Mouse (Mus musculus) intestine, embryonic 14.5 days (tissue): ENCODE results near the gene Itprip. TPM values are rescaled to one million over a fixed set of nuclear protein-coding genes. Genes with fewer than 3 reads are reported as not detected.

ENCODE experiments used
- ATAC-seq: fragments of 200-750 bp; cut with Nextera tagmentation; replicated peaks from 2 replicates; pipeline ENCODE4 v1.8.0; 2017; ENCODE audit warnings: low read depth, moderate number of reproducible peaks, moderate TSS enrichment, moderate library complexity; ENCODE audit not compliant: low FRiP score, low TSS enrichment
- DNase-seq: peaks from one replicate; pipeline ENCODE4 v3.0.0-alpha.2; 2018; ENCODE audit warnings: low spot score
- H3K27ac ChIP-seq: fragments of 300-500 bp; sonication (generic); 2 replicates; pipeline ENCODE4 v1.5.1; 2014; ENCODE audit warnings: low read depth, mild to moderate bottlenecking, control low read depth
- H3K27me3 ChIP-seq: fragments of 300-500 bp; sonication (generic); replicated peaks from 2 replicates; pipeline ENCODE4 v1.6.1; 2014; ENCODE audit warnings: low read length, control low read depth; ENCODE audit not compliant: control insufficient read depth, insufficient read depth
- H3K36me3 ChIP-seq: fragments of 300-500 bp; sonication (generic); 2 replicates; pipeline ENCODE4 v1.6.1; 2014; ENCODE audit warnings: low read length, control low read depth; ENCODE audit not compliant: control insufficient read depth, insufficient read depth
- H3K4me1 ChIP-seq: fragments of 300-500 bp; sonication (generic); replicated peaks from 2 replicates; pipeline ENCODE4 v1.6.1; 2014; ENCODE audit warnings: low read length, control low read depth, mixed read lengths; ENCODE audit not compliant: control insufficient read depth, insufficient read depth
- H3K4me2 ChIP-seq: fragments of 300-500 bp; sonication (generic); 2 replicates; pipeline ENCODE4 v1.6.1; 2014; ENCODE audit warnings: low read length
- H3K4me3 ChIP-seq: fragments of 300-500 bp; sonication (generic); 2 replicates; pipeline ENCODE4 v1.5.1; 2014; ENCODE audit warnings: low read depth, low read length, control low read depth, mixed read lengths
- H3K9ac ChIP-seq: fragments of 300-500 bp; sonication (generic); 2 replicates; pipeline ENCODE4 v1.6.1; 2014; ENCODE audit warnings: mild to moderate bottlenecking, low read length
- H3K9me3 ChIP-seq: fragments of 300-500 bp; sonication (generic); 2 replicates; pipeline ENCODE4 v1.6.1; 2016; ENCODE audit warnings: low read length, control low read depth; ENCODE audit not compliant: control insufficient read depth
- WGBS: fragments of 180-500 bp; shearing (Covaris S2); extraction: QIAGEN DNeasy Blood & Tissue Kit; methylation state at CpG from one replicate; pipeline ENCODE4 v1.1.7; 2014; 5-methylcytosine and 5-hydroxymethylcytosine counted together
- polyA plus RNA-seq: library from polyadenylated mRNA; unstranded; fragments of >200 nt; fragmentation: Nextera tagmentation; extraction: Ambion mirVana; gene quantifications from 2 replicates; pipeline ENCODE4 v1.2.1, GENCODE M21; 2014

The Itprip gene
- polyA plus RNA-seq, 1 experiment from 2014 or later = 9.9 TPM

- no peak overlapping the region for H3K27ac ChIP-seq
- no peaks in the 10 kb centered on the region for H3K36me3 ChIP-seq
- H3K9ac ChIP-seq = no peak overlapping the region
- H3K4me3 ChIP-seq = no peak overlapping the region
- DNase-seq (no peak), ATAC-seq (no peak)
- H3K9me3 ChIP-seq = no peaks in the 10 kb centered on the region
- H3K27me3 ChIP-seq = no peaks in the 10 kb centered on the region
- H3K4me1 ChIP-seq = peaks cover 4% of the 10 kb centered on the region; the same call in 1 of the 2 replicates
- H3K4me2 ChIP-seq = no peak overlapping the region
- 74% methylated on average over 7 of the region's 7 CpGs for WGBS
Observed at GRCm38 (mm10) chr19:47870102-47870666, 48.9 kb downstream of the Itprip start.

GRCm38 (mm10) chr19:47869516-47869915, 49.6 kb downstream of the Itprip start:
- H3K27me3 ChIP-seq = no peaks in the 10 kb centered on the region
- no peak overlapping the region for H3K4me3 ChIP-seq
- peaks cover 3% of the 10 kb centered on the region; the same call in 1 of the 2 replicates for H3K4me1 ChIP-seq
- 39% methylated on average over 3 of the region's 3 CpGs for WGBS
- no peaks in the 10 kb centered on the region for H3K9me3 ChIP-seq
- no peak overlapping the region for H3K27ac ChIP-seq
- DNase-seq (no peak), ATAC-seq (no peak)
- no peak overlapping the region for H3K4me2 ChIP-seq
- H3K36me3 ChIP-seq = no peaks in the 10 kb centered on the region; the same call in 1 of the 2 replicates
- no peak overlapping the region for H3K9ac ChIP-seq

DNA sequence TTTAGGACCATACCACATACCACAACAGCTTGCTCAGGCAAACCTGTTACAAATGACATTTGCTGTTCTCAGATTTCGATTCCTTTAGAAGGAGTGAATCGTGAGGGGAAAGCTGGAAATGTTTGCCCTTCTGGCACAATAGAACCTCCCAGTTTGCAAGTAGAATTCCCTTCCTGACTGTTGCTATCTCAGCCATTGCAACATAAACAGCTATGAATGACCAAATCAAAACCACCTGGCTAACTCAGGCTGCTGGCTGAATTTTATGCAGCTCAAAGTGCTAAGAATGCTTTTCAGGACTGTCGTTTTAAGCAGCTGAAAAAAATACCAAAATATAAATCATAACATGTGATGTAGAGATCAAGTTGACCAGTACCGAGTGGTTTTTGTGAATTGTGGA, 50.1 kb downstream of the Itprip start:
- H3K4me2 ChIP-seq = no peak overlapping the region
- H3K27me3 ChIP-seq = no peaks in the 10 kb centered on the region
- H3K27ac ChIP-seq = no peak overlapping the region
- WGBS = 60% methylated on average over 4 of the region's 4 CpGs
- H3K9me3 ChIP-seq = no peaks in the 10 kb centered on the region
- no peak overlapping the region for H3K9ac ChIP-seq
- no peaks in the 10 kb centered on the region; the same call in 1 of the 2 replicates for H3K36me3 ChIP-seq
- DNase-seq (no peak), ATAC-seq (no peak)
- H3K4me3 ChIP-seq = no peak overlapping the region
- peaks cover 3% of the 10 kb centered on the region; the same call in 1 of the 2 replicates for H3K4me1 ChIP-seq

GRCm38 (mm10) chr19:47867628-47868175, 51.4 kb downstream of the Itprip start:
- no peak overlapping the region for H3K4me3 ChIP-seq
- 55% methylated on average over 4 of the region's 4 CpGs for WGBS
- DNase-seq = peak; percentile 35
- H3K36me3 ChIP-seq = peaks cover 4% of the 10 kb centered on the region; the same call in 1 of the 2 replicates
- H3K27ac ChIP-seq = no peak overlapping the region
- peaks cover 3% of the 10 kb centered on the region; the same call in 1 of the 2 replicates for H3K4me1 ChIP-seq
- ATAC-seq = no peak
- no peak overlapping the region for H3K4me2 ChIP-seq
- no peaks in the 10 kb centered on the region for H3K27me3 ChIP-seq
- H3K9ac ChIP-seq = no peak overlapping the region
- no peaks in the 10 kb centered on the region for H3K9me3 ChIP-seq

- peak; percentile 100 for ATAC-seq
- Histone ChIP-seq H3K36me3 (peaks cover 14% of the 10 kb centered on the region; the same call in 1 of the 2 replicates), H3K9ac (peak within 1 kb of the TSS; percentile 68), H3K4me2 (peak within 1 kb of the TSS; percentile 76), H3K27ac (peak within 1 kb of the TSS; percentile 84), H3K4me3 (peak within 1 kb of the TSS; percentile 58), H3K4me1 (peaks cover 3% of the 10 kb centered on the region; the same call in 1 of the 2 replicates), H3K27me3 (no peaks in the 10 kb centered on the region), H3K9me3 (no peaks in the 10 kb centered on the region)
- under 1% methylated on average over 49 of the region's 49 CpGs for WGBS
- peak; percentile 91 for DNase-seq
Observed at GRCm38 (mm10) chr19:47865353-47865947, 53.6 kb downstream of the Itprip start, which contains the start of gene Gsto2. Gene Gsto2 (plus strand): TSS chr19:47865534.

DNA sequence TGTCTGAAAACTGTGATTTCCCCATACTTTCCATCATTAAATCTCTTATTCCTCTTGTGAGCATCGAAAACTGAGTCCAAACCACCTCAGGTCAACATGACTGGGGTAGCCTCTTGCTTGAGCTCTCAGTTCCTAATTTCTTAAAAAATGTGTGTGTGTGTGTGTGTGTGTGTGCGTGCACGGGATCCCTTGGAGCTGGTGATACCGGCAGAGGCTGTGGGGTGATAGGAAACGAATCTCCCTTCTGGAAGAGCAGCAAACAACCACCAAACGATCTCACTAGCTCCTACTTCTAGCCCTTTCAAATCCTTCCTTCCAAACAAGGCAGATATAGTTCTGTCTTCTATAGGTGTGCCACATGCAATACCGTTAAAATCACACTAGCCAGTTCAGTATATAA, 54.4 kb downstream of the Itprip start:
- WGBS = 87% methylated on average over 7 of the region's 7 CpGs
- peak overlapping the region; percentile 58 for H3K4me3 ChIP-seq
- peak overlapping the region; percentile 76 for H3K4me2 ChIP-seq
- H3K9ac ChIP-seq = peak overlapping the region; percentile 68; the same call in 1 of the 2 replicates
- peaks cover 19% of the 10 kb centered on the region for H3K36me3 ChIP-seq
- ATAC-seq (no peak), DNase-seq (peak; percentile 55)
- H3K9me3 ChIP-seq = no peaks in the 10 kb centered on the region
- no peak overlapping the region for H3K27ac ChIP-seq
- peaks cover 3% of the 10 kb centered on the region; the same call in 1 of the 2 replicates for H3K4me1 ChIP-seq
- no peaks in the 10 kb centered on the region for H3K27me3 ChIP-seq

DNA sequence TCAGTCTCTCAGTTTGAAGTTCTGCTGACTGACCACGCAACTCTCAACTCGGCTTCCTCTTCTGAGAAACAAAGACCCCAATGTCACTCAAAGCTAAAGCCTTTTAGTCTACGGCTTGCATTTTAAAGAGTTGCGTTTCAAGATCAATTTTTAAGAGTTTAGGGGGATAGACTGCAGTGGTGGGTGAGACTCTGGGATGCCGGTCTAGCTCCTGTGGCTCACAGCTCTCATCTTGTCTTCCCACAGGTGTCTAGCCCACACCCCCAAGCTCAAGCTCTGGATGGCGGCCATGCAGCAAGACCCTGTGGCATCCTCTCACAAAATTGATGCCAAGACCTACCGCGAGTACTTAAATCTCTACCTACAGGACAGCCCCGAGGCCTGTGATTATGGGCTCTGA, 55.0 kb downstream of the Itprip start:
- no peaks in the 10 kb centered on the region for H3K27me3 ChIP-seq
- ATAC-seq = no peak

DNA sequence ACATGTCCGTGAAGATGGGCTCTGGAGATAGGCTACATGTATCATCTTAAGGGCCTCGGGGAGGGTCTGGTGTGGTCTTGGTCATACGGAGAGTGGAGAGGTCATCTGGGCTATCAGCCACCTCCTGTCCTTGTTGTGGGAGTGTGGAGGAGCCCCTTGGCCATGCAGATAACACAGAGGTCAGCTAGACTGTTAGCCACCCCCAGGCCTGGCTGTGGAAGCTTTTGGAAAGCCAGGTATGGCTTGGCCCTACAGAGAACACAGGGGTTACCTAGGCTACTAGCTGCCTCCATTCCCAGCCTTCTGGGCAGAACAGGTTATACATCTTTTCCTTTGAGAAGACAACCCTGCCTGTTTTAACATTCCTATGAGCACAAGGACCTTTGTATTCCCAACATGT, 56.5 kb downstream of the Itprip start:
- DNase-seq (peak; percentile 46), ATAC-seq (no peak)
- H3K27me3 ChIP-seq = no peaks in the 10 kb centered on the region
- no peak overlapping the region for H3K9ac ChIP-seq
- 95% methylated on average over 3 of the region's 3 CpGs for WGBS
- peaks cover 39% of the 10 kb centered on the region for H3K36me3 ChIP-seq
- no peak overlapping the region for H3K4me2 ChIP-seq
- H3K27ac ChIP-seq = no peak overlapping the region
- no peak overlapping the region for H3K4me3 ChIP-seq
- no peaks in the 10 kb centered on the region for H3K9me3 ChIP-seq
- H3K4me1 ChIP-seq = peaks cover 3% of the 10 kb centered on the region; the same call in 1 of the 2 replicates

More for the DNA sequence above, 55.0 kb downstream of the Itprip start:
- peaks cover 26% of the 10 kb centered on the region for H3K36me3 ChIP-seq
- H3K4me2 ChIP-seq = no peak overlapping the region
- WGBS = 98% methylated on average over 9 of the region's 9 CpGs
- no peak overlapping the region for H3K27ac ChIP-seq
- H3K4me3 ChIP-seq = no peak overlapping the region
- no peak overlapping the region for H3K9ac ChIP-seq
- DNase-seq = peak; percentile 48
- peaks cover 3% of the 10 kb centered on the region; the same call in 1 of the 2 replicates for H3K4me1 ChIP-seq
- H3K9me3 ChIP-seq = no peaks in the 10 kb centered on the region
